Mouse (Mus musculus) mouse embryonic stem cell (cell line): ENCODE measurements around the gene Trappc3.

Experiments
- in situ Hi-C, 2 experiments: fragments of 300-500 bp; cut with MboI; formaldehyde crosslinking; loops; 1 replicate in 1 of 2; 3 replicates in 1 of 2; pipeline ENCODE4 v1.14.3; 2019 to 2020; ENCODE audit warnings: low sequenced_read_pairs in 2 of 2, low pct_unique_long_range_greater_than_20kb in 1 of 2, mixed read lengths in 1 of 2; ENCODE audit not compliant: unreplicated experiment in 1 of 2

Trappc3 gene

GRCm38 (mm10) chr4:126246202-126246889 is 15.8 kb upstream of the Trappc3 start:
- in situ Hi-C loops: no loop called here

- in situ Hi-C loops: no loop called here
These were observed 13.8 kb upstream of the Trappc3 start for GRCm38 (mm10) chr4:126248261-126248868.

GRCm38 (mm10) chr4:126250659-126251058 is 11.5 kb upstream of the Trappc3 start:
- in situ Hi-C loops: no loop called here

DNA sequence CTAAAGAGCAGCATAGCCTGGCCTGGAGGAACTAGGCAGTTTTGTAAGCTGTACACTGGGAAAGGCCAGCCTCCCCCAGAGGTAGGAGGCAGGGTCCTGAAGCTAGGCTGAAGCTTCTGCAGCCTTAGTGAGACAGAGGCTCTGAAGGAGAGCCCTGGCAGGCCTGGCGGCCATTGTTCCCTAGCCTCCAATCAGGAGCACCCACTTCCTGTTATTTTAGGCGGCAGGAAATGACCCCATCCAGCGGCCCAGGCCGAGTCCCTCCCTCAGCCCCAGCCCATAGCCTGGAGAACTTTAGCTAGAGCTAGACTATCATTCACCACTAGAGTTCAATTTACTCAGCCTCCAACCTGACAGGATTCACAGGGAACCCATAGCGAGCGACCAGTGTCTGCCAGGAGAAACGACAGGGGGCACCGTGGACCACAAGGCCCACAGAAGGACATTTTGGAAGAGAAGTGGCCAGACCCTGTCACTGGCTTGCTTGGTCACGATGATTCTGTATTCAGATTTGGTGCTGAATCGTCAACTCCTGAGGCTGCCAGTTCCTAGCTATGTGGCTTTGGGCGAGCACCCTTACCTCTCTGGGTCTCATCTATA is 10.4 kb upstream of the Trappc3 start:
- in situ Hi-C loops: no loop called here

- in situ Hi-C loops: no loop called here
These were observed 9.5 kb upstream of the Trappc3 start for GRCm38 (mm10) chr4:126252411-126253237.

DNA sequence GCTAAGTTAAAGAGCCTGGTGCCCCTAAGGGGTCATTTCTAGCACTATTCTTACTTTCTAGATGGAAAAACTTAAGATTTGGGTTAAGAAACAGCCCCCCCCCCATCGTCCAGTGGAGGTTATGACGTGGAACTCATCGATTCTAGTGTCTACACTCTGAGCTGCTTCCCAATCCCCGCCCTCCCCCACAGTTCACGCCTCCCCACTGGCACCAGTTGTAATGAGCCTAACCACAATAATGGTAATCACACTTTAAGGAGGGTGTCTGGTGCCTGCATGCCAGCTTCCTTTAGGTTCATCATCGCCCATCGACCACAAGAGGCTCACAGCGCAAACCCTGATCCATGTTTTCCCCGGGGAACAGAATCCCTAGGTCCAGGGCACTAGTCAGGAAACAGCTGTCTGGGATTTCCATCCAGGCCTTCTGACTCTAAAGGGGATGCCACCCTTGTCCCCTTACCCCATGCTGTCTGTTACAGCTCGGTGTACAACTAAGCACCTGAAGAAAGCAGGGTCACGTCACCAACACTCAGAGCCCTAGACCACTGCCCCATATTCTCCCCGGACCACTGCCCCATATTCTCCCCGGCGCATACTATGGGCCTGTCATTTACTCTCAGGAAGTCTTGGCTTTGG is 8.4 kb upstream of the Trappc3 start:
- in situ Hi-C loops: no loop called here

DNA sequence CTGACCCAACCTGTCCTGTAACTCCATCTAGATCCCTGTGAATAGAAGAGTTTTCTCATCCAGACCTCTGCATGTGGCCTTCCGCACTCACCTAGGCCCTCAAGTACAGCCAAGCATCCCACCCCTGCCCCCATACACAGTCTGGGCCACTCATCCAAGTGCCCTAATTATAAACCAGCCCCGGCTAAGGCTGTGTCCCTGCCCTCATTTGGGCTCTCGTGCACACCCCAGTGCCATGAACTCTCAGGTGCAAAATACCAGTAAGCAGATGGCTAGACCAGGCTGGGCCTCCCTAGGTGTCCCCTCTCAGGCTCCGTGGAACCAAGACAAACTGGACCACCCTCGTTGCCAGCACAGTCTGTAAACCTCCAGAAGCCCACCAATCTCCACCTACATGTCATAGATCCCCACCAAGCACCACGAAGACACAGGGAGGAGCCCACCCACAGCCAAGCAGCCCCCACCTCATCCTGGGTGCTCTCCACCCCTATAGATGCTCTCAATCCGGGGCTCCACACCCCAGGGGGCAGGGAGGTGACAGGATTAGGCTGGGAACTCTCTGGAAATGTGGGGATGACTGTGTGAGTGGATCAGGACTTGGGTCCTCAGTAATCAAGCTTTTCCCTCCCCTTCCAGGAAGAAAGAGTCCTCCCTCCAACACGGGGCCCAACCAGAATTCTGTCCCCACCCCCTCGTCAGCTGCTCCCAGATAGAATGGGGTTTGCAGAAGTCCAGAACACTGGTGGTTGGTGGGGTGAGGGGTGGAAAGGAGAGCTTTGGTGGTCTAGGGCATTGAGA is 7.6 kb upstream of the Trappc3 start:
- in situ Hi-C loops: no loop called here

DNA sequence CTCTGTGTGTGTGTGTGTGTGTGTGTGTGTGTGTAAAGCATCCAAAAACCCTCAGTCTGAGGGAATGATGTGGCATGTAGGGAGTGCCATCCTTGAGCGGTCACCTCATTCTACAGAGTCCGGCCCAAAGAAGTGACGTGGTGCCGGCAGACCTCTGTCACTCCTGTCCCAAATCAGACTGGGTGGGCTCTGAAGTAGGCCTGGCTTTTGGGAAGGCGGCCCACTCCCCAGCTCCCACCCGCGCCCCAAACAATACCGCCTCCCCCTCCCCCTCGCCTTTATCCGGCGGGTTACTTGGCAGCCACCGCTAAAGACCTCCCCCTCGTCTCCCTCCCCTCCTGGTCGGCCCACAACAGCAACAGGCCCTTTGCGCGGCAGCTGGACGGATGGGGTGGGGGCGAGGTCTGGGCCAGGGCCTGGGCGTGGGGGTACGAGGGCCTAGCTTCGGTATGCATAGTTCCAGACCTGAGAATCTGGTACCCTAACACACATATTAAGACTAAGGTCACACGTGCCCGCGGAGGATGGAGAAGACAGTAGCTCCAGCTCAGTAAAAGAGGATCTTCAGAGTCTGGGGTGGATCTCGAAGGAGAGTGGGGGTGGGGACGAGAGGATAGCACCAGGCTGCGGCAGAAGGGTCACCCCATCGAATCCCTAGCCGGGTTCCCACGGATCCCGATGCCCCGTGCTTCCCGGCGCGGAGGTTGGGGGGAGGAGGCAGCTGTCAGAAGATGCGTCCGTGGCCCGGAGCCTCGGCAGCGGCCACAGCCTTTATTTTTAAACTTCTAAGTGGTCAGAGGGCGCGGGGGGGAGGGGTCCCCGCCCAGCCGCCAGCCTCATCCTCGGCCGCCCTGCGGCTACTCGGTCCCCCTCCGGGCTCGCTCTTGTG is 6.8 kb upstream of the Trappc3 start:
- in situ Hi-C loops: no loop called here

- in situ Hi-C loops: no loop called here
These were observed 5.9 kb upstream of the Trappc3 start, which contains the start of gene Map7d1 for GRCm38 (mm10) chr4:126256131-126256791. TSS of gene Map7d1 (minus strand) at chr4:126256343.

DNA sequence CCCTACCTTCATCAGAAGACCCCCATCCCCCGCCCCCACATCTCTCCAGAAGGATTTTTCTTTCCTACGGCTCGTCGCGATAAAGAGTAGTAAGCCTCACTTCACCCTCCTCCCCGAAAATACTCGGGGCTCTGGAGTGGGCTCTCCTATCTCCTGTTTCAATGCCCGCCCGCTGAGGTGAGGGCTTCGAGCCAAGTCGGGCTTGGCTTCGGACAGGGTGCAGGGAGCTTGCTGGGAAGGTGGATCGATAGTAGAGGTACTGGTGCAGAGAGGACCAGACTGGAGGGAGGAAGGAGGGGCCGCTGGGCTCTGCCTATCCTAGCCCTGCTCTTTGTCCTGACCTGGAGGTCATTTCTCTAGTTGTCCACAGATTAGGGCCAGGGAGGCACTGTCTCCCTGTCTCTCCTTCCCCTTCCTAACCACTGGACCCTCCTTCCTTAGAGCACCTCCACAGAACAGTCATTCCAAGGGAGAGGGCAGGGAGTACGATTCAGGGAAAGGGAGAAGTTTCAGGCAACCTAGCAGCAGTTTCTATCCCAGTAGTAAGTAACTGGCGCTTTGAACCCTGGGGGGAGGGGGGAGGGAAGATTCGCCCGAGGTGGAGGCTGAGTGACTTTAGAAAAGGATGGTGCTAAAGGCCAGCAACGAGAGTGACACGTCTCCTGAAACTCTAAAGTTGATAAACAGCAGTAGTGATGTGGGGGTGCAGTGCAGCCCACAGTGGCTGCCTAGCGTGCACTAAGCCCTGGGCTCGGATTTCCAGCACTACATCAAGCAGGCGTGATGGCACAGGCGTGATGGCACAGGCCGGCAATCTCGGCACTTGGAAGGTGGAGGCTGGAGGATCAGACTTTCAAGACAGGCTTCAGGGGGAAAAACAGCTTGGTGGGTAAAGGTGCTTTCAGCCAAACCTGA is 4.9 kb upstream of the Trappc3 start:
- in situ Hi-C loops: no loop called here

- in situ Hi-C loops: no loop called here
These were observed 3.1 kb upstream of the Trappc3 start for GRCm38 (mm10) chr4:126259063-126259462.

DNA sequence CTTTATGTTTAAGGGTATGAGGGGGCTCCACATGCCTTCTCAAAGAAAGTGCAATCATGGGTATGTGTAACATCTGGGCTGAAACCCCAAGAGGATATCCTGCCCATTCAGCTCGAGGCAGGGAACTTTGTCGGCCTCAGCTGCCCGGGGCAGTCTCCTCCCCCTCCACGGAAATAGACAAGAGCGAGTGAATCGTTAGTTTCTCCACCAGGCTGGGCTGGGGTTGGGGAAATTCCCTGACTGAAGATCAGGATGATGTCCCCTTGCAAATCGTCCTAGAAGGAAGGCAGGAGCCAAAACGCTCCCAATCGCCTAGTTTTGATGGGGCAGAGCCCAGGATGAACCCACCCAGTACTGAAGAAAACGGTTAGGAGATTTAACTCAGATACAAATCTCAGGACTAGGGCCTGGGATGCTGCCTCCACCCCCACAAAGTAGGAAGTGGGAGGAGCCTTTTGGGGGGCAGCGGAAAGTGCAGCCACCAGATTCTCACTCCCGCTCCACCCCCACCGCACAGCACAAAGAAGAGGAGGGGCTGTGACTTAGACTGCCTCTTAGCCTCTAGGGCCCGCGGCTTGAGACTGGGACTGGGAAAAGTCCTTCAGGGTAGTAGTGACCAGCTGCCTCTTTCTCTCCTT is 2.5 kb upstream of the Trappc3 start:
- in situ Hi-C loops: loop anchor here (5.0 kb wide), 1 partner anchor 32 kb away; no protein-coding TSS in a partner anchor

DNA sequence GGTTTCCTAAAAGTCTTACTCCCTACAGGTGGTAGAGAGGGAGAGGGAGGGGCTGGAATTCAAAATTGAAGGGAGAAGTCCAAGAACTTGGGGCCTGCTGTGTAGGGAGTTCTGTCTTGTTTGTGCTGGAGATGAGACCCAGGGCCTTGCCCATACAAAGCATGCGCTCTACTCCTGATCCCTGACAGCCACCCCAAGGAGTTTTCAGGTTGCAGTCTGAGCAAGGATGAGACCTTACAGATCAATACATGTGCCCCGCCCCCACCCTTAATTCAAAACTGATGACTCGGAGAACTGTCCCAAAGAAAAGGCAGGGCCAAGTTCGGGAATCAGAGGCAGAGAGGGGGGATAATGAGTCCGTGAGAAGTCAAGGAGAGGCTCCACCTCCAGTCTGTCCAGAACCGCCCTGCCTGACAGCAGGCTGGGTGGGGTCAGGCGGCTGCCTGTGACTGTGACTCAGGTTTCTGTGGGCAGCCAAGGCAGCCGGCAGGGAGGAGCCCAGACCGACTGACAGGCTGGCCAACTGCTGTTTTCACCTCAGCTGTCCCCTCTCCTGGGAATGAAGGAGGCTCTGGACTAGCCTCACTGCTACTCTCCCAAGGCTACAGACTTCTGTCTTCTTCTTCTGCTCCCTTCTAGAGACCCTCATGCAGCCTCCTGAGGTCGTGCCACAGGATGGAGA is 1.5 kb upstream of the Trappc3 start:
- in situ Hi-C loops: loop anchor here (5.0 kb wide), 1 partner anchor 33 kb away; no protein-coding TSS in a partner anchor

DNA sequence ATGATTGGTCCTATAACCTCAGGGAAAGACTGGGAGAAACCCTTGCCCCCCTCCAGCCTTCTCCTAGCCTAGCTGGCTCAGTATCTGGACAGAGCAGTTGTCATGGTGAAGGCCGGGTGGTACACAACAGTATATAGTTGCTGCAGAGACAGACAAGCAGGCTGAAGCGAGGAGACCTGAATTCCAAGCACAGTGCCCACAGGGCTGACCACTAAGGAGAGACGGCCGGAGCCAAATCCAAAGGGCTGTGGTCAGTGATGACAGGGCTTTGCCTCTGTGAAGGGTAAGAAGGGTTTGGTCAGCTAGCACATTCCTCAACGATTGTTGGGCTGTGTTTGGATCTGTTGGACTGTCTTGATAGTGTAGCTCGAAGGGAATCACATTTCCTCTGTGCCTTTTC is 859 bp upstream of the Trappc3 start:
- in situ Hi-C loops: loop anchor here (5.0 kb wide), 1 partner anchor 34 kb away; no protein-coding TSS in a partner anchor
